Mouse (Mus musculus) naive thymus-derived CD4-positive, alpha-beta T cell, adult 5 months (primary cell): Measurements from ENCODE around the gene Zfp92. TPM values are rescaled to one million over a fixed set of nuclear protein-coding genes. Genes with fewer than 3 reads are reported as not detected.

Experiments used
- polyA plus RNA-seq: library from polyadenylated mRNA; unstranded; fragments of 100-300 nt; shearing (Covaris generic); gene quantifications from one replicate; pipeline ENCODE4 v1.2.1, GENCODE M21; 2017

Gene Zfp92
- polyA plus RNA-seq: not detected

GRCm38 (mm10) chrX:73410880-73411517, at the start of gene Zfp92:
Gene Zfp92 (plus strand): TSS chrX:73411096.

GRCm38 (mm10) chrX:73398636-73399035, 12.3 kb upstream of the Zfp92 start, which contains the start of gene Gm18336:
Gene Gm18336 (minus strand): TSS chrX:73398736.

GRCm38 (mm10) chrX:73435252-73435651, 24.4 kb downstream of the Zfp92 start, which contains the start of gene Trex2:
Gene Trex2 (minus strand): TSS chrX:73435344.

GRCm38 (mm10) chrX:73458877-73459392, 48.0 kb downstream of the Zfp92 start, which contains the start of gene Haus7:
Gene Haus7 (minus strand): TSS chrX:73459044.

Other genes with a start within 250 kb of the Zfp92 start
- not detected for gene Spin2d, start 234.1 kb upstream of the Zfp92 start, polyA plus RNA-seq
- 29.1 TPM for gene Xlr3b, start 218.9 kb upstream of the Zfp92 start, polyA plus RNA-seq
- gene Xlr4b, start 196.8 kb upstream of the Zfp92 start, polyA plus RNA-seq: 116 TPM
- 21.3 TPM for gene F8a, start 182.8 kb upstream of the Zfp92 start, polyA plus RNA-seq
- 66.4 TPM for gene Xlr4c, start 168.0 kb upstream of the Zfp92 start, polyA plus RNA-seq
- not detected for gene Xlr3c, start 145.7 kb upstream of the Zfp92 start, polyA plus RNA-seq
- gene Xlr5a, start 118.1 kb upstream of the Zfp92 start, polyA plus RNA-seq: not detected
- not detected for gene Xlr5c, start 118.1 kb upstream of the Zfp92 start, polyA plus RNA-seq
- not detected for gene Gm45015, start 74.3 kb upstream of the Zfp92 start, polyA plus RNA-seq
- gene Zfp275, start 68.5 kb upstream of the Zfp92 start, polyA plus RNA-seq: 10.5 TPM
- not detected for gene Gm18336, start 12.4 kb upstream of the Zfp92 start, polyA plus RNA-seq
- gene Trex2, start 24.2 kb downstream of the Zfp92 start, polyA plus RNA-seq: not detected
- 31.1 TPM for gene Haus7, start 47.9 kb downstream of the Zfp92 start, polyA plus RNA-seq
- not detected for gene Bgn, start 72.5 kb downstream of the Zfp92 start, polyA plus RNA-seq
- not detected for gene Atp2b3, start 92.0 kb downstream of the Zfp92 start, polyA plus RNA-seq
- gene Dusp9, start 228.3 kb downstream of the Zfp92 start, polyA plus RNA-seq: not detected
- 1.1 TPM for gene Pnck, start 249.0 kb downstream of the Zfp92 start, polyA plus RNA-seq